Mouse (Mus musculus) limb, embryonic 14.5 days (tissue): ENCODE measurements around the gene AI661453. TPM values are rescaled to one million over a fixed set of nuclear protein-coding genes. Genes with fewer than 3 reads are reported as not detected.

Source experiments
- ATAC-seq: fragments of 200-750 bp; cut with Nextera tagmentation; 2 replicates; pipeline ENCODE4 v1.8.0; 2017; ENCODE audit warnings: low read depth, moderate number of reproducible peaks, moderate TSS enrichment; ENCODE audit not compliant: low FRiP score
- DNase-seq: peaks from one replicate; pipeline ENCODE4 v3.0.0-alpha.2; 2015; ENCODE audit warnings: low spot score
- H3K27ac ChIP-seq: fragments of 300-500 bp; sonication (generic); replicated peaks from 2 replicates; pipeline ENCODE4 v1.5.1; 2014; ENCODE audit warnings: low read depth, mild to moderate bottlenecking, low read length, moderate library complexity, mixed read lengths
- H3K27me3 ChIP-seq: fragments of 300-500 bp; sonication (generic); 2 replicates; pipeline ENCODE4 v1.6.1; 2014; ENCODE audit warnings: low read length, mixed read lengths; ENCODE audit not compliant: control insufficient read depth, insufficient read depth
- H3K36me3 ChIP-seq: fragments of 300-500 bp; sonication (generic); 2 replicates; pipeline ENCODE4 v1.6.1; 2014; ENCODE audit warnings: mild to moderate bottlenecking, low read length, moderate library complexity, mixed read lengths; ENCODE audit not compliant: control insufficient read depth, insufficient read depth
- H3K4me1 ChIP-seq: fragments of 300-500 bp; sonication (generic); 2 replicates; pipeline ENCODE4 v1.6.1; 2014; ENCODE audit warnings: antibody characterized with exemption, low read length, mixed read lengths; ENCODE audit not compliant: control insufficient read depth, insufficient read depth
- H3K4me2 ChIP-seq: fragments of 300-500 bp; sonication (generic); replicated peaks from 2 replicates; pipeline ENCODE4 v1.6.1; 2014; ENCODE audit warnings: low read depth, mild to moderate bottlenecking, low read length, moderate library complexity; ENCODE audit not compliant: severe bottlenecking
- H3K4me3 ChIP-seq: fragments of 300-500 bp; sonication (generic); replicated peaks from 2 replicates; pipeline ENCODE4 v1.5.1; 2014; ENCODE audit warnings: low read length
- H3K9ac ChIP-seq: fragments of 300-500 bp; sonication (generic); 2 replicates; pipeline ENCODE4 v1.6.1; 2014; ENCODE audit warnings: mild to moderate bottlenecking, low read depth, low read length, moderate library complexity; ENCODE audit not compliant: severe bottlenecking
- H3K9me3 ChIP-seq: fragments of 300-500 bp; sonication (generic); 2 replicates; pipeline ENCODE4 v1.6.1; 2016; ENCODE audit warnings: low read length; ENCODE audit not compliant: control insufficient read depth
- POLR2A ChIP-seq: fragments of 200-500 bp; IDR thresholded peaks from 2 replicates; pipeline ENCODE4 v1.8.0; 2012; ENCODE audit warnings: inconsistent platforms, mild to moderate bottlenecking, moderate library complexity, borderline replicate concordance; ENCODE audit not compliant: insufficient read depth, insufficient read length; ENCODE audit errors: extremely low read depth
- WGBS: fragments of 180-500 bp; shearing (Covaris S2); extraction: QIAGEN DNeasy Blood & Tissue Kit; methylation state at CpG from one replicate; pipeline ENCODE4 v1.1.7; 2014; 5-methylcytosine and 5-hydroxymethylcytosine counted together
- polyA plus RNA-seq, 2 experiments: library from polyadenylated mRNA; depleted of rRNA in 1 of 2; stranded (reverse) in 1 of 2; unstranded in 1 of 2; fragments of >200 nt; fragmentation: Nextera tagmentation in 1 of 2; extraction: Ambion mirVana in 1 of 2; gene quantifications; 2 replicates each; pipeline versions ENCODE4 v1.2.1 to v1.2.3; 2012 to 2014

AI661453 gene
- polyA plus RNA-seq, 2 experiments = 2.7 to 3.4 TPM

GRCm38 (mm10) chr17:47512956-47513775 is 76.8 kb downstream of the AI661453 start:
- no peak for DNase-seq
- peak overlapping the region; percentile 28; the same call in 1 of the 2 replicates for H3K27ac ChIP-seq
- H3K9ac ChIP-seq = no peak overlapping the region
- TF ChIP-seq POLR2A = no peak
- H3K9me3 ChIP-seq = no peaks in the 10 kb centered on the region
- H3K27me3 ChIP-seq = no peaks in the 10 kb centered on the region
- 60% methylated on average over 10 of the region's 10 CpGs for WGBS
- no peaks in the 10 kb centered on the region for H3K36me3 ChIP-seq
- H3K4me1 ChIP-seq = peaks cover 24% of the 10 kb centered on the region
- no peak for ATAC-seq
- H3K4me2 ChIP-seq = no peak overlapping the region
- H3K4me3 ChIP-seq = no peak overlapping the region

GRCm38 (mm10) chr17:47515180-47515844 is 78.9 kb downstream of the AI661453 start:
- ATAC-seq (no peak), DNase-seq (no peak)
- H3K9me3 ChIP-seq = no peaks in the 10 kb centered on the region
- H3K27ac ChIP-seq = no peak overlapping the region
- no peak overlapping the region for H3K4me3 ChIP-seq
- H3K27me3 ChIP-seq = no peaks in the 10 kb centered on the region
- H3K4me1 ChIP-seq = peaks cover 27% of the 10 kb centered on the region
- WGBS = 84% methylated on average over 7 of the region's 7 CpGs
- no peak overlapping the region for H3K9ac ChIP-seq
- no peak overlapping the region for H3K4me2 ChIP-seq
- TF ChIP-seq POLR2A = no peak
- H3K36me3 ChIP-seq = no peaks in the 10 kb centered on the region

GRCm38 (mm10) chr17:47516232-47516631 is 79.8 kb downstream of the AI661453 start:
- H3K27me3 ChIP-seq = no peaks in the 10 kb centered on the region
- 96% methylated on average over 3 of the region's 3 CpGs for WGBS
- no peak for TF ChIP-seq POLR2A

GRCm38 (mm10) chr17:47518205-47518604 is 81.8 kb downstream of the AI661453 start:
- no peaks in the 10 kb centered on the region for H3K9me3 ChIP-seq
- ATAC-seq = peak; percentile 67
- DNase-seq = peak; percentile 85
- H3K27me3 ChIP-seq = no peaks in the 10 kb centered on the region
- H3K4me3 ChIP-seq = no peak overlapping the region
- peak overlapping the region; percentile 25 for H3K9ac ChIP-seq
- H3K4me1 ChIP-seq = peaks cover 36% of the 10 kb centered on the region
- peak overlapping the region; percentile 18; the same call in 1 of the 2 replicates for H3K4me2 ChIP-seq
- WGBS = 8% methylated on average over 8 of the region's 8 CpGs
- H3K36me3 ChIP-seq = no peaks in the 10 kb centered on the region
- no peak for TF ChIP-seq POLR2A
- H3K27ac ChIP-seq = peak overlapping the region; percentile 93

More at GRCm38 (mm10) chr17:47516232-47516631, 79.8 kb downstream of the AI661453 start:
- H3K4me2 ChIP-seq = no peak overlapping the region
- no peak overlapping the region for H3K4me3 ChIP-seq
- DNase-seq = no peak
- H3K9ac ChIP-seq = no peak overlapping the region
- no peaks in the 10 kb centered on the region for H3K36me3 ChIP-seq
- ATAC-seq = no peak
- H3K27ac ChIP-seq = no peak overlapping the region
- no peaks in the 10 kb centered on the region for H3K9me3 ChIP-seq
- peaks cover 27% of the 10 kb centered on the region for H3K4me1 ChIP-seq

Other genes starting within 250 kb of the AI661453 start
- 42.8 and 51.3 TPM in 2 replicates for gene Mrps10, start 67.7 kb upstream of the AI661453 start, polyA plus RNA-seq (2012; rRNA removed)
- 76.0 and 77.7 TPM in 2 replicates for gene Mrps10, start 67.7 kb upstream of the AI661453 start, polyA plus RNA-seq (2014; fragmentation: Nextera tagmentation; extraction: Ambion mirVana)
- gene Guca1b, start 51.2 kb upstream of the AI661453 start, polyA plus RNA-seq (2012; rRNA removed) = 1.2 and 1.3 TPM in 2 replicates
- gene Guca1b, start 51.2 kb upstream of the AI661453 start, polyA plus RNA-seq (2014; fragmentation: Nextera tagmentation; extraction: Ambion mirVana) = 0.30 and 0.44 TPM in 2 replicates
- gene Guca1a, start 36.0 kb upstream of the AI661453 start, polyA plus RNA-seq (2012; rRNA removed) = 2.5 and 3.9 TPM in 2 replicates
- gene Guca1a, start 36.0 kb upstream of the AI661453 start, polyA plus RNA-seq (2014; fragmentation: Nextera tagmentation; extraction: Ambion mirVana) = 6.0 and 6.4 TPM in 2 replicates
- gene 1700001C19Rik, start 761 bp downstream of the AI661453 start, polyA plus RNA-seq (2012; rRNA removed) = 0.25 and 0.82 TPM in 2 replicates
- gene 1700001C19Rik, start 761 bp downstream of the AI661453 start, polyA plus RNA-seq (2014; fragmentation: Nextera tagmentation; extraction: Ambion mirVana) = 0.50 and 0.68 TPM in 2 replicates
- 46.4 and 52.2 TPM in 2 replicates for gene Taf8, start 65.7 kb downstream of the AI661453 start, polyA plus RNA-seq (2012; rRNA removed)
- 26.3 and 29.2 TPM in 2 replicates for gene Taf8, start 65.7 kb downstream of the AI661453 start, polyA plus RNA-seq (2014; fragmentation: Nextera tagmentation; extraction: Ambion mirVana)
- gene Ccnd3, start 68.4 kb downstream of the AI661453 start, polyA plus RNA-seq (2012; rRNA removed) = 349 and 415 TPM in 2 replicates
- 513 and 520 TPM in 2 replicates for gene Ccnd3, start 68.4 kb downstream of the AI661453 start, polyA plus RNA-seq (2014; fragmentation: Nextera tagmentation; extraction: Ambion mirVana)
- gene Bysl, start 174.9 kb downstream of the AI661453 start, polyA plus RNA-seq (2012; rRNA removed) = 19.5 and 20.4 TPM in 2 replicates
- 20.6 and 24.0 TPM in 2 replicates for gene Bysl, start 174.9 kb downstream of the AI661453 start, polyA plus RNA-seq (2014; fragmentation: Nextera tagmentation; extraction: Ambion mirVana)
- gene Med20, start 175.0 kb downstream of the AI661453 start, polyA plus RNA-seq (2012; rRNA removed) = 59.5 and 64.7 TPM in 2 replicates
- 50.6 and 55.0 TPM in 2 replicates for gene Med20, start 175.0 kb downstream of the AI661453 start, polyA plus RNA-seq (2014; fragmentation: Nextera tagmentation; extraction: Ambion mirVana)
- gene Gm20517, start 175.0 kb downstream of the AI661453 start, polyA plus RNA-seq (2012; rRNA removed) = 1.3 and 1.4 TPM in 2 replicates
- gene Gm20517, start 175.0 kb downstream of the AI661453 start, polyA plus RNA-seq (2014; fragmentation: Nextera tagmentation; extraction: Ambion mirVana) = 0.72 and 1.4 TPM in 2 replicates
- gene Usp49, start 194.1 kb downstream of the AI661453 start, polyA plus RNA-seq (2012; rRNA removed) = 17.6 and 20.8 TPM in 2 replicates
- gene Usp49, start 194.1 kb downstream of the AI661453 start, polyA plus RNA-seq (2014; fragmentation: Nextera tagmentation; extraction: Ambion mirVana) = 5.0 and 5.2 TPM in 2 replicates